Mouse (Mus musculus) thymus, postnatal 25 days (tissue): Measurements from ENCODE around the gene Tmco4.
"Not testable (repeated sequence)": the region's sequence is repeated elsewhere in the genome, so short reads cannot be mapped to it uniquely, and the experiment has no call there.

Source experiments
- DNase-seq: peaks from one replicate; pipeline ENCODE4 v3.0.0; 2022

Tmco4 gene

GRCm38 (mm10) chr4:138974540-138974939, 1.9 kb downstream of the Tmco4 start:
- DNase-seq = not testable (repeated sequence)

- DNase-seq = peak; percentile 9
These were observed 2.5 kb downstream of the Tmco4 start for GRCm38 (mm10) chr4:138975194-138975593.

GRCm38 (mm10) chr4:138976046-138976445, 3.4 kb downstream of the Tmco4 start:
- DNase-seq = no peak

GRCm38 (mm10) chr4:138980021-138980420, 7.3 kb downstream of the Tmco4 start:
- DNase-seq = no peak

GRCm38 (mm10) chr4:138980771-138981420, 8.2 kb downstream of the Tmco4 start:
- no peak for DNase-seq

GRCm38 (mm10) chr4:138983422-138983821, 10.7 kb downstream of the Tmco4 start:
- DNase-seq = no peak

GRCm38 (mm10) chr4:138984744-138985143, 12.1 kb downstream of the Tmco4 start:
- no peak for DNase-seq

GRCm38 (mm10) chr4:138986280-138986679, 13.6 kb downstream of the Tmco4 start:
- DNase-seq = no peak

- DNase-seq = no peak
These were observed 21.7 kb downstream of the Tmco4 start for GRCm38 (mm10) chr4:138994389-138994788.

GRCm38 (mm10) chr4:138996410-138996809, 23.7 kb downstream of the Tmco4 start:
- peak; percentile 32 for DNase-seq

- no peak for DNase-seq
These were observed 24.4 kb downstream of the Tmco4 start for GRCm38 (mm10) chr4:138997121-138997520.

- no peak for DNase-seq
These were observed 25.9 kb downstream of the Tmco4 start for GRCm38 (mm10) chr4:138998611-138999010.

- no peak for DNase-seq
These were observed 28.3 kb downstream of the Tmco4 start for GRCm38 (mm10) chr4:139001026-139001425.

- no peak for DNase-seq
These were observed 28.7 kb downstream of the Tmco4 start for GRCm38 (mm10) chr4:139001433-139001832.

- DNase-seq = no peak
These were observed 31.4 kb downstream of the Tmco4 start for GRCm38 (mm10) chr4:139004067-139004466.

GRCm38 (mm10) chr4:139005214-139005613, 32.5 kb downstream of the Tmco4 start:
- DNase-seq = no peak

- no peak for DNase-seq
These were observed 34.7 kb downstream of the Tmco4 start for GRCm38 (mm10) chr4:139007353-139007752.

GRCm38 (mm10) chr4:139007981-139008536, 35.4 kb downstream of the Tmco4 start:
- no peak for DNase-seq

GRCm38 (mm10) chr4:139011201-139011702, 38.6 kb downstream of the Tmco4 start:
- DNase-seq = no peak

GRCm38 (mm10) chr4:139013281-139013680, 40.6 kb downstream of the Tmco4 start:
- no peak for DNase-seq

GRCm38 (mm10) chr4:139014793-139015192, 42.1 kb downstream of the Tmco4 start:
- peak; percentile 5 for DNase-seq

GRCm38 (mm10) chr4:139018388-139018787, 45.7 kb downstream of the Tmco4 start:
- no peak for DNase-seq

- no peak for DNase-seq
These were observed 46.3 kb downstream of the Tmco4 start for GRCm38 (mm10) chr4:139018976-139019375.

- no peak for DNase-seq
These were observed 46.7 kb downstream of the Tmco4 start for GRCm38 (mm10) chr4:139019413-139019812.

- no peak for DNase-seq
These were observed 47.7 kb downstream of the Tmco4 start for GRCm38 (mm10) chr4:139020385-139020784.
